Mouse (Mus musculus) liver, embryonic 14.5 days (tissue): ENCODE measurements around the gene Dcdc2a.

Source experiments
- CTCF ChIP-seq: IDR thresholded peaks from 2 replicates; pipeline ENCODE4 v1.5.1; 2016; ENCODE audit warnings: antibody characterized with exemption, low read depth, control low read depth
- EP300 ChIP-seq: IDR thresholded peaks from 2 replicates; pipeline ENCODE4 v1.6.1; 2016; ENCODE audit warnings: antibody characterized with exemption, low read depth

DNA sequence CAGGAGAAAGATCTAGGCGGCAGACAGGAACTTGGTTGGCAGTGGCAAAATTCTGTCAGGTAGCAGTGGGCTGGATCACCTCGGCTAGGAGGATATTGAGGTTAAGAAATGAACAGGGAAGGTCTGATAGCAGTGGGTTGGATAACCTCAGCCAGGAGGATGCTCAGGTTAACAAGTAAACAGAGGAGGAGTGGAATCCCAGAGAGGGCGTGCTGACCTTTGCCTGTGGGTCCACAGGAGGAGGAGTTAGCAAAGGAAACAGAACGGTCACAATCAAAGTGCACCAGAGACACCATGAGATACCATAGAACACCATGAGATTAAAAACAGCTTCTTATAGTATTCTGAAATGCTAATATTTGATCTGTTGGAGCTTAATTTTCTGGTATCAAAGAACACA is 38.6 kb downstream of the Dcdc2a start:
- TF ChIP-seq CTCF (no peak), EP300 (no peak)
